Mouse (Mus musculus) ES-Bruce4 (cell line): ENCODE data around the gene Ppp1r13l.

Experiments used
- CTCF ChIP-seq: IDR thresholded peaks from one replicate; pipeline ENCODE4 v1.8.1; 2011; ENCODE audit warnings: low read depth, low read length
- POLR2A ChIP-seq: IDR thresholded peaks from one replicate; pipeline ENCODE4 v1.8.1; 2011; ENCODE audit warnings: low read length; ENCODE audit not compliant: insufficient read depth

DNA sequence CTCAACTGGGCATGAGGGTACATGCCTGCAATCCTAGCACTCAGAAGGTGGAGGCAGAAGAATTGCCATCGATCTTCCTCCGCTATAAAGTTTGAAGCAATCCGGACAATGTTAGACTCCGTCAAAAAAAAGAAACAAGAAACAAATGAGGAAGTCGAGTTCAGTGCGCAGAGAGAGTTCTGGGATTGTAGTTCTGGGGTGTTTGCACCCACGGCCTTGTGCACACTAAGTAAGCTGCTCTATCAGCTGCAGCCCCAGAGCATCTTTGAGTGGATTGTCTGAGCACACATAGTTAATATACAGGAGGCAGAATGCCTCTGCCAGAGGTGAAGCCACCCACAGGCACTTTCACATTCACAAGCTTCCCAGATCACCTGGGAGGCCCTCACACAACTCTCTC, 40.9 kb upstream of the Ppp1r13l start:
- no peak for TF ChIP-seq CTCF
- TF ChIP-seq POLR2A = no peak
